Mouse (Mus musculus) lung, adult 2 months (tissue): ENCODE data around the gene Qk.

Source experiments
- CTCF ChIP-seq: fragments of 200-500 bp; IDR thresholded peaks from 2 replicates; pipeline ENCODE4 v1.5.1; 2011; ENCODE audit warnings: mild to moderate bottlenecking, low read length, control low read depth; ENCODE audit not compliant: insufficient read depth
- POLR2A ChIP-seq: fragments of 200-500 bp; IDR thresholded peaks from 2 replicates; pipeline ENCODE4 v1.6.1; 2011; ENCODE audit warnings: low read depth, mild to moderate bottlenecking, control low read depth, low read length, borderline replicate concordance; ENCODE audit errors: extremely low read depth

DNA sequence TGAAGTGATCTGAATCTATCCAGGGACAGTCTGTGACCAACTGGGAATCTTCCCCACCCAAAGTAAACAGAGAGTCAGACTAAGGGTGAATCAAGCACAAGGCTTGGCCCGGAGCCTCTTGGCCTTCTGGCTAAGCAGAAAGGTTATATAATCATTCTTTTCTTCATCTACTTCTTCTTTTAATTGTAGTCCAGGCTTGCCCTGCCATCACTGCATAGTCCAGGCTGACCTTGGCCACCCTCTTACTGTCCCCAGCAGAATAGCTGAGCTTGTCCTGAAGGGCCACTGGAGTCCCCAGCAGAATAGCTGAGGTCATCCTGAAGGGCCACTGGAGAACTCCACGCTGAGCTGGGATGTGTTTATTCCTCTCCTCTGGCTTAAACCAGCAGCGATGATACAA lies 158.4 kb downstream of the Qk start:
- TF ChIP-seq CTCF (no peak), POLR2A (no peak)
